Mouse (Mus musculus) cortical plate, adult 2 months (tissue): Measurements from ENCODE around the gene Nfia. TPM values are rescaled to one million over a fixed set of nuclear protein-coding genes. Genes with fewer than 3 reads are reported as not detected.

Source experiments
- H3K27ac ChIP-seq: fragments of 200-500 bp; 2 replicates; pipeline ENCODE4 v1.5.1; 2012; ENCODE audit warnings: low read length, control low read depth, inconsistent platforms; ENCODE audit not compliant: insufficient read depth
- H3K4me1 ChIP-seq: fragments of 200-500 bp; 2 replicates; pipeline ENCODE4 v1.6.1; 2011; ENCODE audit warnings: low read length; ENCODE audit not compliant: control insufficient read depth, insufficient read depth
- H3K4me3 ChIP-seq: fragments of 200-500 bp; 2 replicates; pipeline ENCODE4 v1.5.1; 2011; ENCODE audit warnings: mild to moderate bottlenecking, low read length, control low read depth; ENCODE audit not compliant: insufficient read depth
- CTCF ChIP-seq: fragments of 200-500 bp; IDR thresholded peaks from 2 replicates; pipeline ENCODE4 v1.5.1; 2011; ENCODE audit warnings: mild to moderate bottlenecking, control low read depth, low read length; ENCODE audit not compliant: insufficient read depth; ENCODE audit errors: extremely low read depth
- POLR2A ChIP-seq: fragments of 200-500 bp; IDR thresholded peaks from 2 replicates; pipeline ENCODE4 v1.6.1; 2011; ENCODE audit warnings: mild to moderate bottlenecking, low read length, control low read depth; ENCODE audit not compliant: insufficient read depth; ENCODE audit errors: extremely low read depth
- polyA plus RNA-seq: library from polyadenylated mRNA; depleted of rRNA; stranded (reverse); fragments of >200 nt; gene quantifications from 2 replicates; pipeline ENCODE4 v1.2.3, GENCODE M21; 2012

Gene Nfia
- polyA plus RNA-seq, 1 experiment = 24.1 TPM

DNA sequence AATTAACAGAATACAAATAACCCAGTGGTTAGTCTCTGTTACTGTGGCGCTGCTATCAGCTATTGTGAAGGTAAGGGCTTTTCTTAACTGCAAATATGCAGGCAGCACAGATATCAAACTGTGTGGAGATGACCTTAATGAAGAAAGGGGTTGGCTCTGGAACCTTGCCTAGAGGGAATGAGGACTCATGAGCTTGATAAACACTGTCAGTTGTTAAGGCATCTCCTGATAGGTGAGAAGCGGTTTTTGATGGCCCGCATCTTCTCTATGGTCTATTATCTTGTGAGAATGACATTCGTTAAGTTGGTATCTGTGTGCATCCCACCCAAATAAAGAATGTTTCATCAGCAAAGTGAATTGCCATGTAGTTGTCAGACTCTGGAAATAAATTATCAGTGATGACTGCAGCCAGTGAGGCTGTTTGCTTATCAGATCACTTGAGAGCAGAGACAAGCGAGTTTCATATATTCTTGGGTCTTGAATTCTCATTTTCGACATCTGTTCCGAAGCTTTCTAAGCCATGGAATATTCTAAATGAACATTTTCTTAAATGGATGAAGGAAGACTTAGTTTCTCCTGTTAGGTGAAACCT lies 37.9 kb downstream of the Nfia start:
- H3K4me1 ChIP-seq = peaks cover 1% of the 10 kb centered on the region; the same call in 1 of the 2 replicates
- TF ChIP-seq CTCF (no peak), POLR2A (no peak)
- no peak overlapping the region for H3K4me3 ChIP-seq
- no peak overlapping the region for H3K27ac ChIP-seq

DNA sequence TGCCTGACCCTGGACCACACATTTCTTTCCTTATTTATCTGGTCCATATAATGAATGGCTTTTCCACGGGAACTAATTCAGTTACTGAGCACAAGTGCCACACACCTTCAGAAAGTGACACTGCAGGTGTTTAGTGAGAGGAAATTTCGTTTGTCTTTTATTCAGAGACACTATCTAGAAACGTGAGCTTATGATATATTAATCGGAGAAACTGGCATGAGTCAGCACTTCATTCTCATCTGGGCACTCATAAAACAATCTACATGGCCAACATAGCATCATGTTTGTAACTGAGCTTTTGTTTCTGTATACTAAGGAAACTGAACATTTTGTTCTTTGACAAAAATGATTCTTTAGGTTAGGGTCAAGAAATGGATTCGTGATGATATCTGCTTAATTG lies 40.5 kb downstream of the Nfia start:
- H3K27ac ChIP-seq = no peak overlapping the region
- no peaks in the 10 kb centered on the region for H3K4me1 ChIP-seq
- TF ChIP-seq CTCF = no peak
- TF ChIP-seq POLR2A = no peak
- H3K4me3 ChIP-seq = no peak overlapping the region

DNA sequence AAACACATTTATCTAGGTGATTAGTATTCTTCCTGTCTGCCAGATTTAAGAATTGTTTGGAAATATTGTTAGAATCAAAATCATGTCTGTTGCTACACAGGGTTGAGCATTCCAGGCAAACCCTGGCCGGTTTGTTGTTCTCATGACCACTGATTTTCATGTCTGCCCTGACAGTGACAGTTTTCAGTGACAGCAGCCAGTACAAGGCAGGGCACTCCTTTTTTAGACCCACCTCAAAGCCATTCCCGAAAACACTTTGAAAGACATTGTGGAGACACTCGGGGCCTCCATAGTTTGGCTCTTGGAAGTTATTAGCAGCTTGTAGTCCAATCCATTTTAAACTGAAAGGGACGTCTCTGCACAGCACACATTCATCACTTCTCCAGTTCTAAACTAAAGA lies 41.5 kb downstream of the Nfia start:
- Histone ChIP-seq H3K4me1 (no peaks in the 10 kb centered on the region), H3K4me3 (no peak overlapping the region), H3K27ac (no peak overlapping the region)
- TF ChIP-seq CTCF (no peak), POLR2A (no peak)

DNA sequence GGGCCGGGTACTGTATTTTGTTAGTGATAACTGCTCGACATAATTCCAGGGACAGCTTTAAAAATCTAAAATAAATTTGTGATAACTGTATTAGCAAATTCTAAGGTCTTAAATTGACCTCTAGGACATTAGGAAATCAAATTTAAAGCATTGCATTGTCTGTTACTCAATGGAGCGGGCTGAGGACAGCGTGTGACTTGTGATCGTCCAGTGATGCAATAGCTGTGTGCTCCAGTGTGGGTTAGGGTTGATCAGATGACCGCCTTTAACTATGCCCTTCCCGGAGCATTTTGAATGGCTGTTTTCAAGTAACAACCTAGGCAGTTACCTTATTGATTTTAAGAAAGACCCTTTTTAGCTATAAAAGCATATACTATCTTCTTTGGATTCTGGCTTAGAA lies 42.0 kb downstream of the Nfia start:
- no peaks in the 10 kb centered on the region for H3K4me1 ChIP-seq
- H3K4me3 ChIP-seq = no peak overlapping the region
- H3K27ac ChIP-seq = no peak overlapping the region
- no peak for TF ChIP-seq POLR2A
- no peak for TF ChIP-seq CTCF

DNA sequence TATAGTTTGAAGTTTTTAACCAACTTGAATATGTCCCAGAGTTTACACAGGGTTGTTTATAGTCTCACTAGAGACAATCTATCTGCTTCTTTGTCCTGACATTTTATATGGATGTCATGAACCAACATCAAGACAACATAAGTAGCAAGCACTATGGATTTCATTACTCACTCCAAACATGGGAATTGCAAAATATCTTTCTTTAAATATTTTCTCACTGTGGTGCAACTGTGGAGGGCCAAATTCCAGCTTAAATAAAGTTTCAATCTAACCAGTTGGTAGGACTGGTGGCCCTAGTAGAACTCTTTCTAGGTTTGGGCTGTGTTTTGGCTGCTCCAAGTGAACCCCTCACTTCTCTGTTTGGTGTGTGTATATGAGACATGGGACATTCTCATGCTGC lies 43.5 kb downstream of the Nfia start:
- H3K4me1 ChIP-seq = no peaks in the 10 kb centered on the region
- H3K27ac ChIP-seq = no peak overlapping the region
- H3K4me3 ChIP-seq = no peak overlapping the region
- TF ChIP-seq CTCF = no peak
- TF ChIP-seq POLR2A = no peak

DNA sequence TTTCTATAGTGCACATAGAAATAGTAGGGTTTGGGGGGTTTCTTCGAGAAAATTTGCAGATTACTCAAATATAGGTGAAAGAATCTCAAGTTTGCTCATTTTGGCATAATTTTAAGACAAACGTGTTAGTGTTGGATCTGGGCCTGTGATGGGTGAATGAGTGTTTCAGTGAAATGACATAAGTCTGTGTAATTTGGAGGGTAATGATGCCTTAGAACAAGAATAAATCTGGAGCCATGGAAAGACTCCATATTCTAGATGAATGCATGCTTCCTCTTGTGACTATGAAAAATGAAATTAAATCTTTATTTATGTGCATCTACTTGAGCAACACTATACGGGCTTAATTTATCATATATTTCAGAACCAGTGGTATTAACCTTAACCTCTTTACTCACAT lies 44.2 kb downstream of the Nfia start:
- Histone ChIP-seq H3K4me3 (no peak overlapping the region), H3K27ac (no peak overlapping the region)
- TF ChIP-seq POLR2A = no peak
- TF ChIP-seq CTCF = no peak

DNA sequence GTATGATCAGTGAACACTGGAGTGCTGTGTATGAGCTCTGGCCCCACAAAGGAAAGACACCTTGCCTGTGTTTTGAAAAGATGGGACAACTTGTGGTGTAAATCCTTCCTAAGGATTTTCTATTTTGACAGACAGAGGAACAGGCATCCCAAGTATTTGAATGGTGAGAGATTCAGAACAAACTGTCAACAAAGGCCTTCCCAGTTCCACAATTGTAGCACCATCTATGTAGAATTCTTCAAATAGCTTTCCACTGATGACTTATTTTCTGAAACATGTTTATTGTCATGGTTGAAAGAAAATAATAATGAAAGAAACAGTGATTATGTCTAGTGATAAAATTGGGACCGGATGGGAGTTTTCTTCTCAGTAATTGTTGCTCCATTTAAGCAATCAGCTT lies 45.2 kb downstream of the Nfia start:
- H3K4me1 ChIP-seq = no peaks in the 10 kb centered on the region
- TF ChIP-seq CTCF (no peak), POLR2A (no peak)
- no peak overlapping the region for H3K27ac ChIP-seq
- H3K4me3 ChIP-seq = no peak overlapping the region

More for the DNA sequence above, 44.2 kb downstream of the Nfia start:
- H3K4me1 ChIP-seq = no peaks in the 10 kb centered on the region

DNA sequence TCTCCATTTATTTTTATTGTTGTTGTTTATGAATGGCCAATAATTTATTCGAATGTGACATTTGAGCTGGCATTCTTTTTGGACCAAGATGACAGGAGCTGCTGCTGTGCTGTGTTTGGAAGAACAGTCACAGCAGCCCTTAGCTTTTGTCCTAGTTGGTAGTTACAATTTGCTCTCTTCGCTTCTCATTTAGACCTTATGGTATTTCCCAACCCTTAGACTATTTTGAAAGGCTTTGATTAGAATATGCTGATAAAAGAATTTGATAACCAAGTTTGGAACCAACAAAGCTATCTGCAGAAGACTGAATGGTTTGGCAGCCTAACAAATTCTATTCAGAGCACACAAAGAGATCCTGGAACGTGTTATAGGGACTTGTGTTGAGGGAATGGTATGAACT lies 46.0 kb downstream of the Nfia start:
- Histone ChIP-seq H3K27ac (no peak overlapping the region), H3K4me1 (no peaks in the 10 kb centered on the region), H3K4me3 (no peak overlapping the region)
- TF ChIP-seq POLR2A = no peak
- TF ChIP-seq CTCF = no peak

DNA sequence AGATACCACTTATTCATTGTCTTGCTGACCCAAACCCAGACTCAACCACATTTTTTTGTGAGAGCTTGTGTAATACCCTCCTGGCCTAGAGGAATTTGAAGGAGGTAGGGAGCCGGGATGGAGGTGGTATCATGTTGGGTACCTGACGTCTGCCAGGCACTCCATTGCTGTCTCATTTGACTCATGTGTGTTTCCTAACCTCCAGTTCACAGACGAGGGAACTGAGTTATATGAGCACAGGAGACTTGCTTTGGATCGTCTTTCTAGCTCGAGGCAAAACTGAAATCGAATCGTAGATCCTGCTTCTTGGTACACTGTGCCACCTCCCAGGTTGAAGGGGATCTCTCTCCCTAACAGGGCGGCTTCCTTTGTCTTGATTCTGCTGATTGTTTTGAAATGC lies 46.6 kb downstream of the Nfia start:
- Histone ChIP-seq H3K4me1 (no peaks in the 10 kb centered on the region), H3K4me3 (no peak overlapping the region), H3K27ac (no peak overlapping the region)
- TF ChIP-seq POLR2A (no peak), CTCF (no peak)

DNA sequence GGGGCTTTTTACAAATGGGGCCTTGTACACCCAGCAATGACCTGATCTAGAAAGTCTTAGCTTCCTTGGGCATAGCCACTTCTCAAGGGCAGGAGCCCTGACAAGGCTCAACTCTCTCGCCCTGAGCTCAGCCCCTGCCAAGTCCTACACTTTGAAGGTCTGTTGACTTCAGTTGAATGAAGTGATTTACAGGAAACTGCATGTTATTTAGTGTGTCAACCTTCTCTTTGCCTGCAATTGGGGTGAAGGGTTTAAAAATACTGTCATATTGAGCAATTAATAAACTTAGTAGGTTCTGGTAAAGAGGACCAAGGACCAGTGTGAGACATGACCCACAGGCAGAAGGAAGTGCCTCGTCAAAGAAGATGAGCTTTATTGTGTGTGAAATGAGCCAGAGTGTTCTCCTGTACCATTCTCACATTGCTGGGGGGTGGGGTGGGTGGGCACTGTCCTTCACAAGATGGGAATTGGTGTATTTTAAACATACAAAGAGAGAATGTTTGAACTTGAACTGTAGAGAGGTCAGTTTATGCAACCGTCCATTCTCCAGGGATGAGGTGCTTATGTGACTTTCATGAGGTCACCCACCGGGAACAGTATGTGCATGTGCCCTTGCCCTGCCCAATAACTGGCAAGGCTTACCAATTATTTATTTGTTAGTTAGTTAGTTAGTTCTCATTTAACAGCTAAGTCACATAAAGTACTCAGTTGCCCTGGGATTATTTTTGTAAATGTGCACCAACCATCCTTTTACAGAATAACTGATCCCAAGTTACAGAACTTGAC lies 48.1 kb downstream of the Nfia start:
- Histone ChIP-seq H3K4me1 (no peaks in the 10 kb centered on the region; the same call in 1 of the 2 replicates), H3K4me3 (no peak overlapping the region), H3K27ac (no peak overlapping the region)
- TF ChIP-seq CTCF = no peak
- no peak for TF ChIP-seq POLR2A
